Mouse (Mus musculus) left cerebral cortex, postnatal 36 days (tissue): ENCODE results near the gene Gm42417. TPM values are rescaled to one million over a fixed set of nuclear protein-coding genes. Genes with fewer than 3 reads are reported as not detected.
A peak's percentile ranks its signal among the peaks of the same experiment; 100 is the strongest.

Experiments used
- DNase-seq, 2 experiments: peaks; one replicate each; pipeline ENCODE4 v3.0.0; 2021 to 2022; ENCODE audit warnings: low spot score in 2 of 2, mixed read lengths in 1 of 2
- intact Hi-C: fragments of 180-260 bp; cut with DNase I; formaldehyde crosslinking; loops from one replicate; pipeline ENCODE4 v1.15.1; 2025
- total RNA-seq, 2 experiments: library from RNA; stranded (reverse); gene quantifications; 2 replicates each; pipeline ENCODE4 v1.2.3; 2021

The Gm42417 gene
- not detected for total RNA-seq

DNA sequence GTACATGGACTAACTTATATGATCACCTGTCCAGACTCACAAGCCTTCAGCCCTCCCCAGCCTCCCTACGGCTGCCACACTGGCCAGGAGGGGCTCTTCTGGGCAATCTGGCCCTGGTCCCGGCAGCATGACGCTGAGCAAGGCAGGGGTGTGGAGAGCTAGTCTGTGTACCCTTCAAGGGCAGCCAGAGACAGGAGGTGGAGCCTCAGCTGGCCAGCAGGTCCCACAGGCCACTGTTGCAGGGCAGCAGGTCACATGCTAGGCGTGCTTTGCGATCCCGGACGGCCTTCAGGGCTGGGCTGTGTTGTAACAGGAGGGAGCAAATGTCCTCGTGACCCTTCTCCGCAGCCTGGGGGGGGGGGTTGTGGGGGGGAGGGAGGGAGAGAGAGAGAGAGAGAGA lies at the start of gene Gm42417:
TSS of gene Gm42417 (minus strand) at position 244 of the 400 bp plus-strand sequence.
- intact Hi-C loops, result no loop called here
- DNase-seq, result no peak

DNA sequence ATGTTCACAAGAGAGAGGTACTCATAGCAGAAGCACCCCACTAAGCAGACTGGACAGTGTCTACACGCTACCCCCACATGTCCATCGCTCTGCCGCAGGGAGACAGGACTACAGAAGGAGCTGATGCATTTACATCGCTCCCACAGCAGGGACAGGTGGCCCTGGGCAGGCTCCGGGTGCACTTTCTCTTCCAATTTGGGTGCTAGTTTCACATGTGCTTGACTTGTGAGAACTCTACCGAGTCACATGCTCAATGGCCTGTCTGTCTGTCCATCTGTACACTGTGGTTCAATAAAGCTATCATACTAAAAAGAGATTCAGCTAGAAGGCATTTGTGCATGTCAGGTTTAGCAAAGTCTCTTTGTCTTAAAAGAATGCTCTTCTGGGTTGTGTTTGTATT lies 48.6 kb upstream of the Gm42417 start:
- DNase-seq, result no peak
- intact Hi-C loops, result no loop called here

GRCm38 (mm10) chr1:36586288-36586687 lies 47.1 kb upstream of the Gm42417 start:
- intact Hi-C loops, result no loop called here
- no peak for DNase-seq

GRCm38 (mm10) chr1:36583408-36584116 lies 44.3 kb upstream of the Gm42417 start:
- intact Hi-C loops, result no loop called here

DNA sequence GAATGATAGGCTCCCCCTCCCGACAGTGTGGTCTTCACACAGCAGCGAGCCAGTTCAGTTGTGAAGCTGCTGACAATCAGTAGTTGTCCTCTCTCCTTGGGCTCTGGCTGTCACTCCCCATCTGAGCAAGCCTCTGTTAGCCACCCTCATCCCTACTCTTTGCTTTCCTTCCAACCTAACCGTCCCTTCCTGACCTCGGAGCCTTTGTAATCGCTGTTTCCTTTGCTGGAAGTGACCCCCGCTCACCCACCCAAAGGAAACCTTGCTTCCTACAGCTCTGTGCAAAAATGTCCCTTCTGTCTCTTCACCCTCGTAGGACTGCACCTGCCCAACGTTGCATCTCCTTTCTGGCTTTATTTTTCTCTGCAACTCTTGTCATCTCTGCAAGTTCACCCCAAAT lies 43.0 kb upstream of the Gm42417 start:
- intact Hi-C loops, result no loop called here
- no peak for DNase-seq

More at GRCm38 (mm10) chr1:36583408-36584116, 44.3 kb upstream of the Gm42417 start:
- DNase-seq, result no peak

DNA sequence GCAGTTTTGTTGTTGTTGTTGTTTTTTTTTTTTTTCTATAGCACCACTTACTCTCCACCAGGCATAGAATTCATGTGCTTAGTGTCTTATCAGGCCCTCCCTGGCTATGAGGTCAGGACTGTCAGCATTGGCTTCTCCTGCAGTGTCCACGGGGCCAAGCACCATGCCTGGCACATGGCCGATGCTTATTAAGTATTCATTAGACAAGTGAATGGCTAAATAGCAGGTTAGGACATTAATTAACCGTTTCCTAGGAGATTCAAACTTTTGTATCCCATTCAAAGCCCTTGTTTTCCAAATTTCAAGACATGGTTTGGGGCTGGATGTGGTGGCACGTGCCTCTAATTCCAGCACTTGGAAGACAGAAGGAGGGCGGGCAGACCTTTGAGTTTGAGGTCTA lies 42.0 kb upstream of the Gm42417 start:
- no peak for DNase-seq
- intact Hi-C loops, result no loop called here

DNA sequence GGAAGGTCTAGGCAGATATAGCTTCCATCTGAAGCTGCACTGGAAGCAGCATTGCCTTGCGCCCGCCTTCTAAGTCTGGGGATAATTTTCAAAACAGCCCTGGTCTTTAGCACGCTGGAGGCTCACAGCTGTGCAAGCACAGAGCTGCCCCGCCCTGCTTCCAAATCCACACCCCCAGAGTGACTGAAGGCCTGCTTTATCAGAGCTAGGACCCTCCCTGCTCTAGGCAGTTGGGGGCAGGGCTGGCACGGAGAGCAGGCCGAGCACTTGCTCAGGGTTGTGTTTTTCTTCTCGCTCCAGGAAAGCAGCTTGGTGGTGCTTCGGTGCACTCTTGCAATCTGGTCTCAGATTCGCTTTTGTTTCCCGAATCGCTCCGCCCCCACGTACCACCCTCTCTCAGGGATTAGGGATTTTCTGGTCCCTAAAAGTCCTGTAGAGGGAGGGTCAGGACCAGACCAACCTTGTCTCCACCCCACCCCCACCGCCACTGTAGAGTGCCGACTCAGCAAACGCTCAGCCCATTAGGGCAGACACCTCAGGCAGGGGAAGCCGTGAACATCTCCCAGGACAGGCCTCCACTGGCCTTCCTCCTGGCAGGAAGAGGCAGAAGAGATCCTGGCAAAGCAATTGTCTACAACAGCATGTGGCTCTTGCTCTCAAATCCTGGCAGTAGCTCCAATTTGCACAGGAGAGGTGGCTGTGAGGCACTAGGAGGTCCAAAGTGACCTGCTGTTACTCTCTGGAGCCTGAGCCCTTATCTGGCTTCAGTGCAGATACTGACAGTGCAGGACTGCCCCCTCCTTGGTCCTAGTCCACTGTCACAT lies 41.4 kb upstream of the Gm42417 start:
- intact Hi-C loops, result no loop called here
- DNase-seq, result peak; percentile 40 to 50

DNA sequence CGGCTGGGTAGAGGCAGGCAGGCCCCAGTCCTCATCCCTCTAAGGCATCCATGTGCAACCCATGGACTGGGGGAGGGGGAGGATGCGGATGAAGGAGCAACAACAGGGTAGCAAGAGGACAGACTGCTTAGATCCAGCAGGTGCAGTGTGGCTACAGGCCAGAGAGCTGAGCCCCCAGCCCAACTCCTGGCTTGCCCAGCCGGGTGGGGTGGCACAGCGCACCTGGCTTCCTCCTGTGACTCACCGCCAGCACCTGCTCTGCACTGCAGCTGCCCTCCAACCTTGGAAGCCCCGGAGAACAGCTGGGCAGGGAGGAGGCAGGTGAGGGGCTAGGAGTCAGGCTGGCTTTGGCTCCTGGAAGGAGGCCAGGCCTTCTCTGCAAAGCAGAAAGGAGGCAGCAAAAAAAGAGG lies 40.8 kb upstream of the Gm42417 start:
- intact Hi-C loops, result no loop called here
- no peak for DNase-seq

GRCm38 (mm10) chr1:36576991-36577675 lies 37.9 kb upstream of the Gm42417 start:
- intact Hi-C loops, result no loop called here

GRCm38 (mm10) chr1:36575347-36575746 lies 36.1 kb upstream of the Gm42417 start:
- intact Hi-C loops, result no loop called here

More at GRCm38 (mm10) chr1:36576991-36577675, 37.9 kb upstream of the Gm42417 start:
- DNase-seq, result no peak

DNA sequence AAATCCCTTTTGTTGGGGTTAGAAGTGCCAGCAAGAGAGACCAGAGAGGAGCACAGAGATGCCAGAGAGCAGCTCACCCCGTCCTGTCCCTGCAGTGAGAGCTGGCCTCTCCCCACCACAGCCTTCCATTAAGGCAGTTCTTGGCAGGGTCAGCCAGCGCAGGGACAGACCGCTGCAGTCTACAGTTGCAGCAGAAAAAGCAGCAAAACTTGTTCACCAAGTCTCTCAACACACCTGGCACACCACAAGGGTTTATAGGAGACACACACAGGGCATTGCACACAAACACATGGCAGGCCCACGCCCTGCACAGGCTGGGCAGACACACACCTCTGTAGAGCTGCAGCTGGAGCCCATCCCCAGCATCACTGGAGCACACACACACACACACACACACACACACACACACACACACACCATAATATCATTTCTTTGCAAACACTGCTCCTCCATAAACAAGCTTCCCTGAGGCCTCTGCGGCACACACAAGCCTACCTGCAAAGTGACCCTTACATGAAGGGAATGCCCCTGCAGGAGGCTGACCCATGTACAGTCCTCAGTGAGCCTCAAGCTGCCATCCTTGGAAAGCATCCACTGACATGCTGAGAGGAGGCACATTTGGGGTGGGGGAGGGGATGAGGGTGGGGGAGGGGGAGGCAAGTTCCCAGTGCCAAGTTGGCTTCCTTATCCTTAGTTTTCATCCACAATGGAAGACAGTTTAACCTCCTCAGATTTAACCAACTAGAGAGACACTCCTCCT lies 35.1 kb upstream of the Gm42417 start:
- intact Hi-C loops, result no loop called here
- DNase-seq, result no peak

More at GRCm38 (mm10) chr1:36575347-36575746, 36.1 kb upstream of the Gm42417 start:
- DNase-seq, result no peak

- intact Hi-C loops, result no loop called here
- DNase-seq, result no peak
These were observed 34.3 kb upstream of the Gm42417 start for GRCm38 (mm10) chr1:36573524-36573923.

GRCm38 (mm10) chr1:36572709-36573108 lies 33.5 kb upstream of the Gm42417 start:
- DNase-seq, result no peak
- intact Hi-C loops, result no loop called here

DNA sequence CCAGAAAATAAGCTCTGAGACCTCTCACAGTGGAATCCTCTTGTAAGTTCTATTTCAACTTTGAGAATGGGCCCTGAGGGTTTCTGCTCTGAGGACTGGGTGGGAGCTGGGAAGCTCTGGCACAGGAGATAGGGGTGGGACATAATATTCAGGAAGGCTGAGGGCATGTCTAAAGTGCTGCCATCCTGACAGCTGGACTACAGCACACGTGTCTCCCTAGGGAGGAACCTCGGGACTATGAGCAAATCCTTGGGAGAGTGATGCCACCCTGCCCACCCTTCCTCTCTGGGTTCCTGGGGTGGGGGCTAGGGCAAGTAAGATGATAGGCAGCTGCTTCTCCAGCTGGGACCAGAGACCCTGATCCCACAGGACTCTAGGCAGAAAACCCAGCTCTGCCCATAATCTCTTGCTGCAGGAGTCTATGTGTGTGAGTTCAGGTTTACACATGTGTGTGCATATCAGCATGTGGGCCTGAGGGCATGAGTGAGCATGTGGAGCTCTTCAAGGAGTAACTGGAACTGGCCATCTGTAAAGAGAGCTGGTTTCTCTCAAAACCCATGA lies 33.0 kb upstream of the Gm42417 start:
- no peak for DNase-seq
- intact Hi-C loops, result no loop called here

DNA sequence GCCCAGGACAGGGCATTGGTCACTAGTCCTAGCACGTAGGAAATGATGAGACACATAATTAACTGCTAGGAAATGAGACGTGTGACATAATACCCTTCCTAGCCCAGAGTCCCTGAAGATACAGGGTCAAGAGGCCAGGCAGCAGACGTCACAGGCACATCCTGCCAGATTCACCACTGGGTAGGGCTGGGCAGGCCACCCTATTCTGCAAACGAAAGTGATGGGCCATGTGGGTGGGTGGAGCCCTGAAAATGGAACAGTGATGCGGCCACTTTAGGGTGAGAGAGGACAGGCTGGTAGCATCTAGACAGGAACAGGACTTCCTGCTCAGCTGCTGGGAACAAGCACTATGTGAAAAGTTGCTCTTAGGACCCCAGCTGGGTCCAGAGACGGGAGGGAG lies 32.4 kb upstream of the Gm42417 start:
- DNase-seq, result no peak
- intact Hi-C loops, result no loop called here

- intact Hi-C loops, result no loop called here
These were observed 31.1 kb upstream of the Gm42417 start for GRCm38 (mm10) chr1:36570320-36570719.

GRCm38 (mm10) chr1:36569694-36570276 lies 30.6 kb upstream of the Gm42417 start:
- no peak for DNase-seq
- intact Hi-C loops, result no loop called here

More at GRCm38 (mm10) chr1:36570320-36570719, 31.1 kb upstream of the Gm42417 start:
- no peak for DNase-seq

DNA sequence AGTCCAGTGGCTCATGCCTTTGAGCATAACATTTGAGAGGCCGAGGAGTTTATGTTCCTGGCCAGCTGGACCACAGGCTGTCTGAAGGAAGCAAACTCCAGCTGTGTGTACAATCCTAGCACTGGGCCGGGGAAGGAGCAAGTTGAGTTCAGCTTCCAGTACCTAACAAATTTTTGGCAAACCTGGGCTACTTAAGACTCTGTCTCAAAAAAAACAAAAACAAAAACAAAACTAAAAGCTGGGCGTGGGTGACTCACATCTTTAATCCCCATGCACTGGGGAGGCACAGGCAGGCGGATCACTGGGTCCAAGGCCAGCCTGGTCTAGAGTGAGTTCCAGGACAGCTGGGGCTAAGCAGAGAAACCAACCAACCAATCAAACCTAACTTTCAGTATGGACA lies 29.5 kb upstream of the Gm42417 start:
- DNase-seq, result no peak
- intact Hi-C loops, result no loop called here
